Mouse (Mus musculus) gastrocnemius, adult 8-10 months (tissue): Measurements from ENCODE around the gene A430078G23Rik. TPM values are rescaled to one million over a fixed set of nuclear protein-coding genes. Genes with fewer than 3 reads are reported as not detected.
"Not testable (repeated sequence)": the region's sequence is repeated elsewhere in the genome, so short reads cannot be mapped to it uniquely, and the experiment has no call there.

Experiments used
- DNase-seq, 2 experiments: peaks; one replicate each; pipeline ENCODE4 v3.0.0; 2022; ENCODE audit warnings: low spot score in 2 of 2
- total RNA-seq, 4 experiments: library from RNA; stranded (reverse); gene quantifications; 2 replicates each; pipeline ENCODE4 v1.2.4; 2022

Gene A430078G23Rik
- not detected for total RNA-seq

GRCm38 (mm10) chr8:3353189-3353810 is at the start of gene A430078G23Rik:
Gene A430078G23Rik, plus strand, starts transcription at chr8:3353415.
- DNase-seq, result no peak

GRCm38 (mm10) chr8:3308205-3308800 is 44.9 kb upstream of the A430078G23Rik start:
- not testable (repeated sequence) for DNase-seq

DNA sequence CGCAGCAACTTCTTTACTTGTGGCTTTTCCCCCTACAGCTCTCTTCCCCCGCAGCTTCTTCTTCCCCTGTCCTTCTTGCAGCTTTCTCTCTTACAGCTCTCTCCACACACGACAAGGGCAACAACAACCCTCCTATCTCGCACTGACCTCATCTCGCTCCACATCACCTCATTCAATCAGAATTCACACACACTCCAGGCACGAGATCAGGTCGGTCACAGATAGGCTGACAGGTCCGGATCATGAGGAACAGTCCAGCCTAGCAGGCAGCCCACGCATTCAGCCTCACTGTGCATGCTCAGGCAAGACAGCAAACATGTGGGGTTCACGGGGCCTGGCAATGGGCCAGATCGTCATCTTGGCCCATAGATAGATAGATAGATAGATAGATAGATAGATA is 43.6 kb upstream of the A430078G23Rik start:
- no peak for DNase-seq

GRCm38 (mm10) chr8:3311482-3311881 is 41.7 kb upstream of the A430078G23Rik start:
- no peak for DNase-seq

GRCm38 (mm10) chr8:3313417-3313816 is 39.8 kb upstream of the A430078G23Rik start:
- DNase-seq, result not testable (repeated sequence)

DNA sequence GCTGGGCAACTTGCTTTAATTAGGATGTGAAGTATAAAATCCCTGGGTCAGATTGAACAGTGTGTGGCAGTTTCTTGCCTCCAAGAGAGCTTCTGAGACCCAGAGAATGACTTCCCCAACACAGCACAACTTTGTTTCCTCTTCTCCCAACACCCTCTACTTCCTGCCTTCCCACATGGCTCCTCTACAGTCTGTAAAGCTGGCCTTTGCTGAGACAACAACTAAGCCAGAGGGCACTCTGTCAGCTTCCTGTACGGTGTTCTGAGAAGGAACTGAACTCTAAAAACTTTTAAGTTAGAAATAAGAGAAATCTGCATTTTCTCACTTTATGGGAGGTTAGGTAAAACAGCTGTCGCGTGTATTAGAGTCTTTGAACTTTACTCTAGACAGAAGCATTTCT is 39.4 kb upstream of the A430078G23Rik start:
- no peak for DNase-seq

GRCm38 (mm10) chr8:3314345-3314744 is 38.9 kb upstream of the A430078G23Rik start:
- no peak for DNase-seq

- no peak for DNase-seq
Observed at GRCm38 (mm10) chr8:3316585-3316984, 36.6 kb upstream of the A430078G23Rik start.

- DNase-seq, result not testable (repeated sequence)
Observed at GRCm38 (mm10) chr8:3319267-3319666, 33.9 kb upstream of the A430078G23Rik start.

DNA sequence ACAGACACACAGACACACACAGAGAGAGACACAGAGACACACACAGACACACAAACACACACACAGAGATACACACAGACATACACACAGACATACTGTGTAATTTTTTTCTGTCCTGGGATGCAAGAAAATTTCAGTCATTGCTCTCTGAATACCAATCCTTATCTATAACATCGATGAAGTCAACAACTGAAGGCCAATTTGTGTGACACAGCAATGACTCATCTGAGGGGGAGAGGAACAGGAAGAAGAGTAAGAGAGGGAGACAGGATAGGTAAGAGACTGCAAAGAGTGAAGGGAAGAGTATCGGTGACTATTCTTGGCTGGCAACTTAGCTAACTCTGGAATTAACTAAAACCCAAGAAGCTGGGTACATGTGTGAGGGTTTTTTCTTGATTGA is 29.0 kb upstream of the A430078G23Rik start:
- no peak for DNase-seq

DNA sequence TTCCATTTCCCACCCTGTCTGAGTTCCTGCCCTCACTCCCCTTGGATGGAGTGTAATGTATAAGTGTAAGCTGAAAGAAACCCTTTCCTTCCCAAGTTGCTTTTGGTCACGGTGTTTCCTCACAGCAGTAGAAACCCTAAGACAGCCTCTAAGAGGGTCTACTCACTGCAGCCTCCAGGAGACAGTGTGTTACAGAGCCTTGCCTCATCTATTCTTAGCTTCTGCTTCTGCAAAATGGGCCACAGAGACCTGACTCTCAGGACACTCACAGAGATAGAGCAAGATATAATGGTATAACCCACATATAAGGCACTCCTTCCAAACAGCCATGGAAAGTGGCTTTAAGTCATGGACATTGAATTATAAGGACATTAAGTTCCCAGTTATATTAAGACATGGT is 26.2 kb upstream of the A430078G23Rik start:
- DNase-seq, result no peak

GRCm38 (mm10) chr8:3327538-3328245 is 25.5 kb upstream of the A430078G23Rik start:
- no peak for DNase-seq

DNA sequence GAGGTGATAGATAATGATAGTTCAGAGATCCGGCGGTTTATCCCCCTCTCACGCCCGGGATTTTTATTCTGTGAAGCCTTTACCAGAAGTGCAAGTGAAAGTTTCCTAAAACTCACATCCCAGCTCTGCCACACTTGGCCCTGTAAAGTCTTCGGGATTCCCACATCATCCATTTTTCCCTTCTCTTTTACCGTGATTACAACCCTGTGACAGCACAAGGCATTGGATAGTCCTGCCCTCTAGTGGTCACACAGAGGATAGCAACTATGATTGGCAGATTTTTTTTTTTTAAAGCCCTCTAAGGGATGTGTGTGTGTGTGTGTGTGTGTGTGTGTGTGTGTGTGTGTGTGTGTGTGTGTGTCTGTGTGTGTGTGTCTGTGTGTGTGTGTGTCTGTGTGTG is 22.6 kb upstream of the A430078G23Rik start:
- DNase-seq, result no peak

GRCm38 (mm10) chr8:3331692-3332091 is 21.5 kb upstream of the A430078G23Rik start:
- no peak for DNase-seq

- no peak for DNase-seq
Observed at GRCm38 (mm10) chr8:3335881-3336280, 17.3 kb upstream of the A430078G23Rik start.

DNA sequence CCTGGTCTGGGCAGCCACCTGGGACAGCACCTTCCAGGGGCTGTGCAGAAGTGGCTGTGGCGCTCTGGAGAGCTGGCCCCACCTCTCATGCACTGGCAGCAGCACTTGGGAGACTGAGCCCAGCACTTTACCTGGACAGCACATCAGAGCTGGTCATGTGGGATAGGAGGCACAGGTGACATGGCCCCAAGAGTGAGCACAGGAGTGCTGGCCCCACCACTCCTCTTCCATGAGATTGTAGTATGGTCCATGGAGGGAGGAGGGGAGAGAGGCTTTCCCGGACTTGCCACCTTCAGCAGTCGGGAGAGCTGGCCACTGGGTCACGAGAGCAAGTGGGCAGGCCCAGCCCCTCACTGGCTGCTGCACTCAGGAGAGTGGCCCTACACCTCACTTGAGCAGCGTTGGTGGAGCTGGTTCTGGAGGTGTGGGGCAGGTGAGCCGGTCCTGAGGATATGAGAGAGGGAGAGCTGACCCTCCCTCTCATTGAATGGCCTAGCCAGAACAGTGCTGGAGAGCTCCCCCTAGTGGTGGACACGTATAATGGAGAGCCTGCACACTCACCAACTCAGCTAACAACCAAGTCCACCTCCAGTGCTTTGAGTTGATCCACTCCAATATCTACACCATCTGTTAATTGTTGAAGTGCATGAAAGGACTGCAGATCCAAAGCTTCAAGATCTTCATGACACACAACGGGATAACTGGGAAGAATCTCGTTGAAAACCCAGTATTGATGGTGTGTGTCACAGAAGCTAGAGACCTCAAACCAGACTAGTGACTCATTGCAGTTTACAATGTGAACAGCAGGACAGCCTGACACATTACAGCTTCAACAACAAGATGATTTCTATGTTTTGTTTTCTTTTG is 16.3 kb upstream of the A430078G23Rik start:
- DNase-seq, result no peak

DNA sequence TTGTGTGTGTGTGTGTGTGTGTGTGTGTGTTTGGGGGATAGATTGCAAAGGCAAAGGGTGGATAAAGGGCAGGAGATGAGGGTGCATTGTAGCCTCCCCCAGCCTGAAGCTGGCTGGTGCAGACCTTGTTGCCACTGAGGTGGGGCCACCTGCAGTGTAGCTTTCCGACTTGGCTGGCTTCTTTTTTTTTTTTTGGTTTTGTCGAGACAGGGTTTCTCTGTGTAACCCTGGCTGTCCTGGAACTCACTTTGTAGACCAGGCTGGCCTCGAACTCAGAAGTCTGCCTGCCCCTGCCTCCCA is 15.7 kb upstream of the A430078G23Rik start:
- DNase-seq, result not testable (repeated sequence)

DNA sequence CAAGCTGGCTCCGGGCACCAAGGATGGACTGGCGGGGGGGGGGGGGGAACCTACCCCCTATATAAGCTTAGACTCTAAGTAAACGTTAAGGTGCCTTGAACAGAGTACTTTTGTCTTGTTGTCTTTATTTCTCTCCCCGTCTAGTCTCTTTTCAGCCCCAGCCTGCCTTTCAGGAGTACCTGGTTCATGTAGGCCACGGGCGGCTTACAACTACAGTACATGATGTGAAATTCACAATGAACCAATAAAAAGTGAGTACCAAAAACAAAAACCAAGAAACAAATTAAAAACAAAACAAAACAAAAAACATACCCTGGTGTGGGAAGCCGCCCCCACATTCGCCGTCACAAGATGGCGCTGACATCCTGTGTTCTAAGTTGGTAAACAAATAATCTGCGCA is 15.2 kb upstream of the A430078G23Rik start:
- no peak for DNase-seq

GRCm38 (mm10) chr8:3340711-3341110 is 12.5 kb upstream of the A430078G23Rik start:
- not testable (repeated sequence) for DNase-seq

DNA sequence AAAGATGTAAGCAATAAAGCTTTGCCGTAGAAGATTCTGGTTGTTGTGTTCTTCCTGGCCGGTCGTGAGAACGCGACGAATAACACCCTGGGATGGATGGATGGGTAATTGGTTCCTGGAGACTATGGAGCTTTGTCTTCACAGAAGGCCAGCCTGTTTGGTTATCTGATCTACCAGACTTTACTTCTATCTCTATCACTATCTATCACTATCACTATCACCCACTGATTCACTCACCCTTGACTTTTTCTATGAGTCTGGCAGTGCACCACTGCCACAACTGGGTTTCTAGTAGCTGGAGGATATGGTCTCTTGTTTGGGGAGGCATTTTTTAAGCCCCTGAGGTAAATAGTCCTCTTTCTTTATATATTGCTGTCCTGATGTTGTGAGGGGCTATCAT is 7.9 kb upstream of the A430078G23Rik start:
- no peak for DNase-seq

- no peak for DNase-seq
Observed at GRCm38 (mm10) chr8:3346691-3347413, 6.4 kb upstream of the A430078G23Rik start.
